Mouse (Mus musculus): ENCODE data around the gene Ccnb2. TPM values are rescaled to one million over a fixed set of nuclear protein-coding genes. Genes with fewer than 3 reads are reported as not detected.

The Ccnb2 gene
- total RNA-seq, 2 experiments from 2014 or later = 1.3 to 1.4 TPM

DNA sequence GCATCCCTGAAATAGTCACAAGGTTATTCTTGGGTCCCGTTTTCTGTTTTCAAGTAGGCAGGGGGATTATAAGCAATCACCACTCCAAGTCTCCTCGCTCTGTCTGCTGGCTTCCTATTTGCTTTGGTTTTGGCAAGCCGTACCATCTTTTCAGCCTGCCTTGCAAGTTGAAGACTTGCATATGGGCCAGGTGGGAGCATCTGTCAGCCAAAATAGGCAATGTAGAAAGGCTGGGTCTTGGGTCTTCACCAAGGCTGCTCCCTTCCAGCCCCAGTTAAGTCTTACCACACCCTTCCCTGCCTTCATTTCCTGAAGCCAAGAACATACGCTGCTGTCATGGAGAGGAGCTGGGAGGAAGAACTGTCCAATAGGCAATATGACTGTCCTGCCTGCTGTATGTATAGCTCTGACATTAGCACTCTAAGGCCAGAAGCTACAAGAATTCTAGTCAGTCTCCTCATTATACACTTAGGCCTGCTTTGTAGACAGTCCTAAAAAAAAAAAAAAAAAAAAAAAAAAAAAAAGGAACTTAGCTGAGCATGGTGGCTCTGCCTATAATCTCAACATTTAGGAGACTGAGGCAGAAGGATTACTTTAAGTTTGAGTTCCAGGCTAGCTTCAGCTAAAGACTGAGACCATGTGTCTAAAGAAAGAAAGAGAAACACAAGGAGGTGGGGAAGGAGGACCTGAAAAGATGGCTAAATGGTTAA, 33.8 kb downstream of the Ccnb2 start:
- intact Hi-C loops (cut with DNase I) = no loop called here
- DNase-seq (ENCODE audit: low spot score) = no peak

DNA sequence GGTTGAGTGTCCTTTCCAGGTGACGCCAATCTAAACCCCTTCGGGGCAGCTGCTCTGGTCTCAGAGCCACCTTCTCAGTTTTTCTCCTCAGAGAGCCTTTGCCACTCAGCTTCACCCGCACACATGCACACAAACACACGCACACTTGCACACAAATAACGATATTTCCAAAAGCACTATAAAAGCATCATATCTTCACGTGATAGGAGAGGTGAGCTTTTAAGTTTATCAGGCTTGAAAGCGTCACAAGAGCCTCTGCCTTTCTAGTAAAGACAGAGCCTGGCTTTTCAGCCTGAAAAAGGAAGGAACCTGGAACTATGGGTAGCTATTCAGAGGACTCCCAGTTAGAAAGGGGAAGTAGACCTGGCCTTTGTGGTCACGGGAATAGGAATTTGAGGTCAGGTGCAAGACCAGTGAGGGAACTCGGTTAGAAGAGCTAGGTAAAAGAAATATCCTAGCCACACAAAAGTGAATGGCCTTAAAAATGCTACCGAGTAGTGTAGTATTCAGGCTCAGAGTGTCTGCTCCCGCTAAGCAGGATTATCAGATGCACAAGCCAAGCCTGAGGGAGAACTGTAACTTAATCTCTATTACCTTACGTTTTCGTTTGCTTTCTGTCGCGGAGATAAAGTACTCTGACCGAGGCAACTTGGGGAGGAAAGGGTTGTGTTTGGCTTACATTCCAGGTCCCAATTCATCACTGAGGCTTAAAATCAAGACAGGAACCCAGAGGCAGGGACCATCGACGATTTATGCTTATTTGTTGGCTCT, 36.2 kb downstream of the Ccnb2 start:
- intact Hi-C loops (cut with DNase I) = no loop called here
- no peak for DNase-seq (ENCODE audit: low spot score)

DNA sequence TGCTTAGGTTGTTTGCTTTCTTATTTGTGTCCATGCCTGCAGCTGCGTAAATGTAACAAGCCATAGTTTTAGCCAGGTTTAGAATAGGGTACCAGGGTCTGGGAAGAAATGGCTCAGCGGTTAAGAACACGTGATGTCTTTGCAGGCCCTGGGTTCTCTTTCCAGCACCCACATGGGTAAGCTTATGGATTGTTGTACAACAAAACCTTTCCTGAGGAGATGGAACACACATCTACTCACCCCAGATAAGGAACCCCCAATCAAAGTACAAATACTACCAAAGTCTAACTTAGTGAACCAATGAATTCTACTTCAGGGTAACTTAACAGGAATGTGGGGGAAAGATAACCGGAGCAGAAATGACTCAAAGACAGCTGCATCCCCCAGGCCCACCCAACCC, 36.9 kb downstream of the Ccnb2 start:
- intact Hi-C loops (cut with DNase I) = no loop called here
- DNase-seq (ENCODE audit: low spot score) = no peak

DNA sequence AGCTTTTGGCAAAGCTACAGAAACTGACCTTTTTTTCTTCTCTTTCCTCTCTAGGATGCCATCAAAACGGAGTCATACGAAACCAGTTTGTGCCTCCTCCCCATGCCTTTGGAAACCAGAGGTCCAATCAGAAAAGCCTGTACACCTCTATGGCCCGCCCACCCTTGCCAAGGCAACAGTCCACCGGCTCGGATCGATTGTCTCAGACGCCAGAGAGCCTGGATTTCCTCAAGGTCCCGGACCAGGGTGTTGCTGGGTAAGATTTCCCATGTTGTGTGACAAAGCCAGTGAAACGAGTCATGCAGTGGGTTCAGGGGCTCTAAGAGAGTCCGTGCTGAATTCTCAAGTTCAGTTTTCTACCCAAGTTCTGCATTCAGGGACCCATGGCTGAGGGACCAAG, 37.6 kb downstream of the Ccnb2 start:
- DNase-seq (ENCODE audit: low spot score) = no peak

DNA sequence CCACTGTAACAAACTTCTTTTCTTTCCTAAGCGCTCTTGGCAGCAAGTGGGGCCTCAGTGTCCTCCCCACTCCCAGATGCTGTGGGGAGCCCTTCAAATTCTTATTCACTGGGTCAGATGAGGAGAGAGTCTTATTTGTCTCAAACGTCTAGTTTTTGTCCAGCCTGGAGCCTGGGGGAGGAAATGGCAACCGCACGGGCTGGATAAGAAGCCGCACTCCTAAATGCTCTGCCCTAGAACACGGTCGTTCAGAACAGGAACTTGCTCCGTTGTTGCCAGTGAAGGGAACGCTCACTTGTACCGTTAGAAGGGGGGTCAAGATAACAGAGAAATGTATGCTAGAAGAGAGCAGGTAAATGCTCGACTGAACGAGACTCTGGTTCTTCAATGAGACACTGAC, 39.3 kb downstream of the Ccnb2 start:
- DNase-seq (ENCODE audit: low spot score) = no peak
- intact Hi-C loops (cut with DNase I) = no loop called here

More for the DNA sequence above, 37.6 kb downstream of the Ccnb2 start:
- intact Hi-C loops (cut with DNase I) = no loop called here

DNA sequence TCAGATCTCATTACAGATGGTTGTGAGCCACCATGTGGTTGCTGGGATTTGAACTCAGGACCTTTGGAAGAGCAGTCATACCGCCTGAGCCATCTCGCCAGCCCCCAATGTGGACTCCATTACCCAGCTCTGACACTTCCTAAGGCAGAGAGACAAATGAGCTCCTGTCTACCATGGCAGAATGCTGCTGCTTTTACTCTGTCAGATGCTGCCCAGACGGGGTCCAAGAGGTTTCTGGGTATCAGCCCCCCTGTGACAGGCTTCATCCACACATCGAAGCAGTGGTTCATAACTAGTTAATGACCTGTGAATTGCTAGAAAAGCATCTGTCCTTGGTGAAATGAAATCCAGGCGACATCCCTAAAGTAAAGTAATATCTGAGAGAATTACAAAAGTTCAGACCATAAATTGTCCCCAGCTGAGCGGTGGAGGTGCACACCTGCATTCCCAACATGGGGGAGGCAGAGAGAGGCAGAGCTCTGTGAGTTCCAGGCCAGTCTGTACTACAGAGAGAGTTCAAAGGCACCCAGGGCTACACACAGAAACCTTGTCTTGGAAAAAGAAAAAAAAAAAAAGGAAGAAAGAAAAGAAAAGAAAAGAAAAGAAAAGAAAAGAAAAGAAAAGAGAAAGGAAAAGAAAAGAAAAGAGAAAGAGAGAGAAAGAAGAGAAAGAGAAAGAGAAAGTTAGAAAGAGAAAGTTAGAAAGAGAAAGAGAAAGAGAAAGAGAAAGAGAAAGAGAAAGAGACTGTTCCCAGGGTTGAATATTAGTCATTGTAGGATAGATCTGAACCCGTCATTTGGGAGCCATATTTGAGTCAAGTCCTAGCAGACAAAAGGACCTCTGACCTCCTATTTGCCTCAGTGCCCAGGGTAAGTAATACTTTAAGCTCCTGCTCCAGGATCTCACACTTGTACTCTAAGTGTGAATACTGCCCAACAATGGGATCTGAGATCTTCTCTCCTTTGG, 41.6 kb downstream of the Ccnb2 start:
- intact Hi-C loops (cut with DNase I) = no loop called here
- no peak for DNase-seq (ENCODE audit: low spot score)

DNA sequence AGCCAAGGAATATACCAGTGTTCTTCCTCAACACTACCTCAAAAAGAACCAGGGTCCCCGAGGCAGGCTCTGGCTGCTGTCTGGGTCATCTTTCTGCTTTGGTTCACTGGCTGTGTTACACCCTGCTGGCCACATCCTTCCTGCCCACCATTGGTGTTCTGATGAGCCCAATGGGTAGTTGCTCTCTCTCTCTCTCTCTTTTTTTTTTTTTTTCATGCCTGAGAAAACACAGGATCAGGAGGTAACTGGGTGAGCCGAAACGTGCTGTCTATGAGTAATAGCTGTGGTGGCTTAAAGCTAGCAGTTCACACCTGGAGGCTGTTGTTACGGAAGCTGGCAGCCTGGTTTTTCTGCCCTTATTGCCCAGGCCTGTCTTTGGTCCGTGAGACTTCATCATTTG, 49.7 kb downstream of the Ccnb2 start:
- DNase-seq (ENCODE audit: low spot score) = no peak
- intact Hi-C loops (cut with DNase I) = no loop called here

DNA sequence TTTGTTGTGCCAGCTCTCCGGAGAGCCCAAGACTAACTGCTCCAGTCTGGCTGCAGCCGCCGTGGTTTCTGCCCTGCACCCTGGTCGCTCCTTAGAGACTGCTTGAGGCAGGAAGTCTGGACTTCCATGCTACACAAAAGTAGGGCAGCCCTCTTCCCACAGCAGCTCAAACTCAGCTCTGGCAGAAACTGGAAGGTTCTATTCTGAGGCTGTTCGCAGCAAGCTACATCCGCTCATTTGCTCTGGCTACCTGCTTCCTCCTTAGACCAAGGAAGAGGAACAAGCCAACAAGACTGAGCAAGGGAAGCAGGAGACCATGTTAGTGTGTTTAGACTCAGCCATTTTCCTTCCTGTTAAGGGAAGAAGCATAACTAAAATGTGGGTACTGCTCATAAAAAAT, 54.4 kb downstream of the Ccnb2 start:
- DNase-seq (ENCODE audit: low spot score) = no peak
- intact Hi-C loops (cut with DNase I) = loop anchor here (5.0 kb wide), 1 partner anchor 160 kb away; the partner anchor contains the start of gene Myo1e

DNA sequence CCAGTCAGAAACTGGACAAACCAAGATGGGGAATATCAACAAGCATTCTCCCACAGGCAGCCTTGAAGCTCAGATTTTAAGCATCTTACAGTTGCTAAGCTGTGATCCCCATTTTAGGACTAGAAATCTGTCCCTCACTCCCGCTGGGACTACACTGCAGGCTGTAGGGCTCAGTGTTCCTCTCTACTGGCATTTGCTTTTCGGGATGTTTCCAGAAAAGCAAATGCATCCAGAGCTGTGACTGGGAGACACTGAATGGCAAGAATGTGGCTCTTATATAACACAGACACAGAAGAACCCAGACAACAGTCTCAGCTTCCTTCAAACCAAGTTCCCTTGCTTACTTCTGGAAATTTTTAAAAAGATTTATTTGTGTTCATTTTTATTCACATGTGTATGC, 55.4 kb downstream of the Ccnb2 start:
- no peak for DNase-seq (ENCODE audit: low spot score)
- intact Hi-C loops (cut with DNase I) = loop anchor here (5.0 kb wide), 1 partner anchor 159 kb away; the partner anchor contains the start of gene Myo1e

DNA sequence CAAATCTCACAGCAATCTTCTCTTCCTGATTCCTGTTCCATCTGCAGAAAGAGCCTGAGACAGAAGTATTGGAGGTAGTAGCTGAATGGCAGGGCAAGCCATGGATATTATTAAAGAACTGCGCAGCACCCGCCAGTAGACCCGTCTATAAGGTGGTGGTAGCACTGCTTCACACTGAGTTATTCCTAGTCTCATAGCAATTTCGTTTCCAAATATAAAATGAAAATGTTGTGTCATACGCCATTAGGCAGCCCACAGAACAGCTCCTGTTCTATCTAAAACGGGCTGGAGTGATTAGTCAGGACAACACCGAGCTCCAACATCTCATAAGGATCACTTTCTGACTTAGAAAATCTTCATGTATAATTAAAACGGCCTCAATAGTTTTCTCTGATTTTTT, 56.6 kb downstream of the Ccnb2 start:
- DNase-seq (ENCODE audit: low spot score) = no peak
- intact Hi-C loops (cut with DNase I) = loop anchor here (5.0 kb wide), 1 partner anchor 157 kb away; the partner anchor contains the start of gene Myo1e

DNA sequence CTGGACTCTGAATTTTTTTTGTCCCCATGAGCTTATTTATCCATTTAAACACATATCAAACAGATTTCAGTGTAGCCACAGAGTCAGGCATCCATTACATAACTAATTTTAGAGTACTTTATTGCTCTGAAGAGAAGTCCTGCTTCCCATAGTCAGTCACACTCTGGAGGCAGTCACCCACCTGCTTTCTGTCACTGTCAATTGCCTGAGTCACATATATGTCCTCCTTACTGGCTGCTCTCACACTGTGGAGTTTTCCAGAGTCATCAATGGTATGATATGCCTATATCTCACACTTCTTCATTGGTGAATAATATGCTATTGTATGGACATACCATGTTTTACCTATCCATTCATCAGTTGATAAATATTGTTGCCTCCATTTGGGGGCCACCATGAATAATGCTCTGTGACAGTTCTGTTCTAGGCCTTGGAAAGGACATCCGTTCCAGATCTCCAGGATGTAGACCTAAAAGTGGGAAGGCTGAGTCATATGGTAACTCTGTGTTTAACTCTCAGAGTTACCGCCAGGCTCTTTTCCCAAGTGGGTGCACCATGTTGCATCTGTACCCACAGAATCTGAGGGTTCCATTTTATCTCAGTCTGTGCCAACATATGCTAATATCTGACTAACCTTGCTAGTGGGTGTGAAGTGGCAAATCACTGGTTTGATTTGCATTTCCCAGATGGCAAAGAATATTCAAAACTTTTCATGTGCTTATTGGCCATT, 61.8 kb downstream of the Ccnb2 start:
- intact Hi-C loops (cut with DNase I) = no loop called here
- DNase-seq (ENCODE audit: low spot score) = no peak

Small RNA genes within 50 kb of the gene (microRNA-seq; reads per million reads assigned to microRNA genes)
- gene Mir5626 = not detected

Other genes with a start within 250 kb of the Ccnb2 start
- 10 to 100 TPM; 10.6 to 12.2 TPM for gene Myo1e, start 214.2 kb downstream of the Ccnb2 start, total RNA-seq (2021)
- 10 to 100 TPM; 18.4 to 21.2 TPM for gene Rnf111, start 82.2 kb upstream of the Ccnb2 start, total RNA-seq (2021)
- 10 to 100 TPM; 19.9 to 20.8 TPM for gene Sltm, start 121.2 kb upstream of the Ccnb2 start, total RNA-seq (2021)
- gene Gm10642, start 234.7 kb upstream of the Ccnb2 start, total RNA-seq (2021) = under 1 TPM; 0.36 to 0.42 TPM
- gene Mindy2, start 235.6 kb upstream of the Ccnb2 start, total RNA-seq (2021) = 10 to 100 TPM; 32.2 to 38.6 TPM

Data from heart, postnatal 25 days (tissue).